In the genomic region with DNA sequence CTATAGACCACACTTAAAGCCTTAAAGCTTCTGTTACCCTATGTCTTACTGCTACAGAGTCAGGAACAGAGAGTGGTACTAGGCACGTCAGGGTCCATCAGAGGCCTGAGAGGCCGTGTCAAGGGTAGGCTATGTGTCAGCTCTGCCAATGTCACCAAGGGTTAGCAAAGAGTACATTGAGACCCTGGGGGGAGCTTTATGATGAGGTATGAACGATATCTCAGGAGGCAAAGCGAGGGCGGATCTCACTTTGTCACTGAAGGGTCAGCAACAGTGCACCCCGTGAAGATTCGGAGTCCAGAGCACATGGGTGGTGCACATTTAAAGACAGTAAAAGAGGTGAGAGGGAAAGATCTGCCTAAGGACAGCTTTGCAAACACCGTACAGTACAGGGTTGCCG, we compare ENCODE assay signal across 25 mouse cellular contexts.
"Had no signal": no experiment of that assay in that cellular context is flagged by ENCODE, and none has a peak within 500 bp of the region (broad histone marks: within the 10 kb centered on the region; RNA-seq: fewer than 3 reads in every experiment).

No protein-coding gene starts in this region.

- H3K27me3 ChIP-seq: heart, embryonic 15.5 days; hindbrain, embryonic 15.5 days; liver, embryonic 13.5 days had no signal

- H3K27ac ChIP-seq: heart, embryonic 13.5 days; heart, embryonic 15.5 days; hindbrain, embryonic 13.5 days; hindbrain, embryonic 15.5 days; hindbrain, postnatal 0 days; kidney, embryonic 15.5 days; kidney, postnatal 0 days; left cerebral cortex, adult 2 months; limb, embryonic 10.5 days; limb, embryonic 12.5 days; liver, embryonic 13.5 days had no signal

- H3K4me2 ChIP-seq: heart, embryonic 13.5 days; heart, embryonic 15.5 days; hindbrain, embryonic 13.5 days; hindbrain, embryonic 15.5 days; kidney, embryonic 15.5 days; limb, embryonic 12.5 days; liver, embryonic 11.5 days; liver, embryonic 13.5 days had no signal

- H3K9ac ChIP-seq: heart, embryonic 13.5 days; heart, embryonic 15.5 days; hindbrain, embryonic 13.5 days; hindbrain, embryonic 15.5 days; kidney, embryonic 15.5 days; limb, embryonic 12.5 days; liver, embryonic 13.5 days had no signal

- H3K9me3 ChIP-seq: heart, embryonic 13.5 days; heart, embryonic 15.5 days; hindbrain, embryonic 13.5 days; hindbrain, embryonic 15.5 days; kidney, embryonic 15.5 days; limb, embryonic 10.5 days; limb, embryonic 12.5 days; liver, embryonic 13.5 days had no signal

- H3K4me3 ChIP-seq: heart, embryonic 13.5 days; heart, embryonic 15.5 days; hindbrain, embryonic 13.5 days; hindbrain, embryonic 15.5 days; kidney, embryonic 15.5 days; left cerebral cortex, adult 2 months; limb, embryonic 10.5 days; limb, embryonic 12.5 days; liver, embryonic 13.5 days had no signal

- DNase-seq: gastrocnemius, postnatal 14 days; gastrocnemius, postnatal 36 days; heart, adult 18-20 months; heart, postnatal 14 days; heart, postnatal 36 days; kidney, adult 11 months; kidney, adult 2 months; kidney, adult 9 months; kidney, postnatal 14 days; kidney, postnatal 36 days; layer of hippocampus, adult 9-11 months; liver; liver, embryonic 13.5 days had no signal

- H3K36me3 ChIP-seq: heart, embryonic 13.5 days; heart, embryonic 15.5 days; hindbrain, embryonic 13.5 days; hindbrain, embryonic 15.5 days; kidney, embryonic 15.5 days; limb, embryonic 10.5 days; limb, embryonic 12.5 days; liver, embryonic 13.5 days had no signal

- ATAC-seq: hindbrain, postnatal 0 days; intestine, embryonic 16.5 days had no signal
